9 mouse cellular contexts compared by ENCODE assay signal in the genomic region with DNA sequence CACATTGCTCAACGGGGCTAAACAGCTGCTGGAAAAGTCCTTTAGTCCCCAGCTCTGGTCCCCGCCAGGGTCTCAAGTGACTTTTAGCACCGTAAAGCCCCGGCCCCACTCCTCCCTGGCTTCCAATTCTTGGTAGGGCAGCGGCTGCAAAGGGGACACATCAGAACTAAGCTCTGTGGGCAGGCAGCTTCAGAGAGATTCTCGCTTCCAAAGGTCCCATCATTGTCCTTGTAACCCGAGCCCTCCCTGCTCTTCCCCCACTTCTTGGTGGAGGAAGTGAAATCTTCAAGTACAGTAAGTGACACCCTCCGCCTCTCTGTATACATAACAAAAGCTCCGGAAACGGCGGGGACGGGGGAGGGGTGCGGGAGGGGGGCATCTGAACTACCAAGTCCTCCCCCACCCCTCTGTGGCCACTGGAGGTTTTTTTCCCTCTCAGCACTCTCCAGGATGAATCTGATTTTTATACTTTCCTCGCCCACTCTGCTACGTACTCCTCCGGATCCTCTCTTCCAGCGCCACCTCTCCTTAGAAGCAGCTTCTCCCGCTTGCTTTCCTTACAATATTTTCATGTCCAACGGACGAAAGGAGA. TPM values are rescaled to one million over a fixed set of nuclear protein-coding genes. Genes with fewer than 3 reads are reported as not detected.
DNase-seq lines count a peak whose midpoint lies in the region; ATAC-seq and TF ChIP-seq lines count a peak whose summit lies in the region.
"Had no signal": no experiment of that assay in that cellular context is flagged by ENCODE, and none has a peak within 500 bp of the region (broad histone marks: within the 10 kb centered on the region; RNA-seq: fewer than 3 reads in every experiment).

A gene (plus strand): TSS at position 195 of the 592 bp plus-strand sequence.

- no peaks in the 10 kb centered on the region for H3K36me3 ChIP-seq in intestine, embryonic 14.5 days (ENCODE audit: control insufficient read depth, insufficient read depth, low read length)
- no peaks in the 10 kb centered on the region for H3K36me3 ChIP-seq in limb, embryonic 11.5 days (ENCODE audit: control insufficient read depth, insufficient read depth, low read length)
- H3K36me3 ChIP-seq in midbrain, embryonic 10.5 days = no peaks in the 10 kb centered on the region
- no peaks in the 10 kb centered on the region for H3K36me3 ChIP-seq in small intestine, adult 2 months (ENCODE audit: control insufficient read depth, insufficient read depth, low read length)
- H3K36me3 ChIP-seq: G1E had no signal

- H3K9ac ChIP-seq in intestine, embryonic 14.5 days (ENCODE audit: low read length) = peak within 1 kb of the TSS; percentile 52
- H3K9ac ChIP-seq in limb, embryonic 11.5 days (ENCODE audit: low read length) = peak within 1 kb of the TSS; percentile 71

- H3K4me2 ChIP-seq in intestine, embryonic 14.5 days (ENCODE audit: low read length) = peak within 1 kb of the TSS; percentile 97
- H3K4me2 ChIP-seq in limb, embryonic 11.5 days (ENCODE audit: low read depth, severe bottlenecking) = peak within 1 kb of the TSS; percentile 96

- peak within 1 kb of the TSS; percentile 95 for H3K27ac ChIP-seq in intestine, embryonic 14.5 days (ENCODE audit: low read depth)
- H3K27ac ChIP-seq in limb, embryonic 11.5 days (replicated peaks; ENCODE audit: low read depth, low read length) = peak within 1 kb of the TSS; percentile 86
- peak within 1 kb of the TSS; percentile 90 for H3K27ac ChIP-seq in midbrain, embryonic 10.5 days (replicated peaks)
- H3K27ac ChIP-seq in small intestine, adult 2 months (ENCODE audit: insufficient read depth, low read depth, low read length) = peak within 1 kb of the TSS; percentile 59

- peak; percentile 19 for DNase-seq in gastrocnemius, adult 18-20 months (ENCODE audit: low spot score)
- DNase-seq in gastrocnemius, adult 8-10 months (ENCODE audit: low spot score in 2 of 2) = no peak
- peak; percentile 55 to 67 for DNase-seq in cerebellum, postnatal 25 days
- DNase-seq in gonadal fat pad, adult 2 months (ENCODE audit: low read depth) = no peak
- DNase-seq in intestine, embryonic 14.5 days (ENCODE audit: low spot score) = peak; percentile 81
- peak; percentile 66 for DNase-seq in limb, embryonic 11.5 days (ENCODE audit: low spot score)
- DNase-seq in midbrain, embryonic 10.5 days (ENCODE audit: low spot score) = peak; percentile 66

- H3K9me3 ChIP-seq in intestine, embryonic 14.5 days (ENCODE audit: control insufficient read depth, low read length) = no peaks in the 10 kb centered on the region
- H3K9me3 ChIP-seq in limb, embryonic 11.5 days (ENCODE audit: control insufficient read depth, low read length) = no peaks in the 10 kb centered on the region
- H3K9me3 ChIP-seq in midbrain, embryonic 10.5 days (replicated peaks) = no peaks in the 10 kb centered on the region

- 0% methylated on average over 20 of the region's 20 CpGs for WGBS in intestine, embryonic 14.5 days
- WGBS in limb, embryonic 11.5 days = under 1% methylated on average over 20 of the region's 20 CpGs
- WGBS in midbrain, embryonic 10.5 days = under 1% methylated on average over 20 of the region's 20 CpGs
- 1% methylated on average over 20 of the region's 20 CpGs for WGBS in small intestine, adult 2 months

- H3K27me3 ChIP-seq in intestine, embryonic 14.5 days (replicated peaks; ENCODE audit: control insufficient read depth, insufficient read depth, low read length) = no peaks in the 10 kb centered on the region
- no peaks in the 10 kb centered on the region for H3K27me3 ChIP-seq in limb, embryonic 11.5 days (ENCODE audit: control insufficient read depth, insufficient read depth, low read length)
- H3K27me3 ChIP-seq in midbrain, embryonic 10.5 days (ENCODE audit: low read depth, poor library complexity, severe bottlenecking) = no peaks in the 10 kb centered on the region
- no peaks in the 10 kb centered on the region for H3K27me3 ChIP-seq in small intestine, adult 2 months (ENCODE audit: control insufficient read depth, insufficient read depth, low read length)

- peak within 1 kb of the TSS; percentile 68 for H3K4me3 ChIP-seq in intestine, embryonic 14.5 days (ENCODE audit: low read depth, low read length)
- peak within 1 kb of the TSS; percentile 49 for H3K4me3 ChIP-seq in limb, embryonic 11.5 days (ENCODE audit: low read depth, low read length)
- H3K4me3 ChIP-seq in midbrain, embryonic 10.5 days = peak within 1 kb of the TSS; percentile 67
- peak within 1 kb of the TSS; percentile 89 for H3K4me3 ChIP-seq in small intestine, adult 2 months (ENCODE audit: low read depth, low read length)

- no peak for TF ChIP-seq POLR2A in small intestine, adult 2 months (IDR thresholded peaks at IDR 0.05; ENCODE audit: low read depth, low read length)

- TF ChIP-seq CTCF in small intestine, adult 2 months (IDR thresholded peaks at IDR 0.05; ENCODE audit: extremely low read depth, insufficient read length, insufficient replicate concordance, low read depth, low read length) = no peak

- ATAC-seq in intestine, embryonic 14.5 days (replicated peaks; ENCODE audit: low FRiP score, low TSS enrichment, low read depth) = peak; percentile 34; the same call in 1 of the 2 replicates
- ATAC-seq in limb, embryonic 11.5 days (ENCODE audit: insufficient number of reproducible peaks, low FRiP score, low TSS enrichment, low read depth) = peak; percentile 40

- 0 out of 2 replicates have a peak, but pooled peaks cover 6% of the 10 kb centered on the region for H3K4me1 ChIP-seq in intestine, embryonic 14.5 days (replicated peaks; ENCODE audit: control insufficient read depth, insufficient read depth, low read length)
- H3K4me1 ChIP-seq in limb, embryonic 11.5 days (ENCODE audit: control insufficient read depth, insufficient read depth, low read length) = no peaks in the 10 kb centered on the region
- peaks cover 24% of the 10 kb centered on the region for H3K4me1 ChIP-seq in midbrain, embryonic 10.5 days
- peaks cover 3% of the 10 kb centered on the region; the same call in 1 of the 2 replicates for H3K4me1 ChIP-seq in small intestine, adult 2 months (ENCODE audit: control insufficient read depth, insufficient read depth, insufficient read length, low read length)

RNA-seq across cellular contexts. Expression of the gene that starts here (rescaled TPM):
- total RNA-seq in gastrocnemius, adult 18-20 months (2021) = 1 to 10 TPM; 4.8 to 6.7 TPM
- total RNA-seq in gastrocnemius, adult 8-10 months (2022) = 1 to 10 TPM; 4.0 to 7.9 (median 5.2) TPM
- polyA plus RNA-seq in gonadal fat pad, adult 2 months (2012; rRNA removed) = 12.7 and 16.0 TPM in 2 replicates
- 48.1 and 58.1 TPM in 2 replicates for polyA plus RNA-seq in intestine, embryonic 14.5 days (2014; fragmentation: Nextera tagmentation; extraction: Ambion mirVana)
- polyA plus RNA-seq in limb, embryonic 11.5 days (2014; fragmentation: Nextera tagmentation; extraction: Ambion mirVana) = 13.3 and 15.6 TPM in 2 replicates
- 13.1 and 15.2 TPM in 2 replicates for polyA plus RNA-seq in midbrain, embryonic 10.5 days (2016; fragmentation: Nextera tagmentation; extraction: Ambion mirVana)
- 1.2 and 2.2 TPM in 2 replicates for polyA plus RNA-seq in small intestine, adult 2 months (2012; rRNA removed)
- polyA plus RNA-seq: G1E had no signal

Comparison
In these comparisons a context has a peak if more than half of its experiments do, and no peak if none do; other contexts are left out.
1. DNase-seq: peak in gastrocnemius, adult 18-20 months (single experiment), cerebellum, postnatal 25 days (2 of 2), intestine, embryonic 14.5 days (single experiment), limb, embryonic 11.5 days (single experiment) and midbrain, embryonic 10.5 days (single experiment); none in gastrocnemius, adult 8-10 months (0 of 2) and gonadal fat pad, adult 2 months (single experiment).
2. Peak in every context shown above with its lines, with median percentiles within 50 percentile points of each other: H3K27ac ChIP-seq and H3K4me3 ChIP-seq.